9 mouse cellular contexts compared by ENCODE assay signal in genomic region chr4:142772751-142773455, GRCm38 (mm10).
DNase-seq lines count a peak whose midpoint lies in the region; ATAC-seq lines count a peak whose summit lies in the region.
"Had no signal": no experiment of that assay in that cellular context is flagged by ENCODE, and none has a peak within 500 bp of the region (broad histone marks: within the 10 kb centered on the region; RNA-seq: fewer than 3 reads in every experiment).

No protein-coding gene starts in this region.

- no peaks in the 10 kb centered on the region for H3K9me3 ChIP-seq in intestine, embryonic 15.5 days
- no peaks in the 10 kb centered on the region for H3K9me3 ChIP-seq in midbrain, embryonic 14.5 days (ENCODE audit: control insufficient read depth, low read length)
- H3K9me3 ChIP-seq: limb, embryonic 13.5 days had no signal

- no peak overlapping the region for H3K4me3 ChIP-seq in intestine, embryonic 15.5 days (replicated peaks)
- H3K4me3 ChIP-seq in midbrain, embryonic 14.5 days (replicated peaks; ENCODE audit: low read depth, low read length) = no peak overlapping the region
- H3K4me3 ChIP-seq: limb, embryonic 13.5 days had no signal

- 0 out of 2 replicates have a peak overlapping the region, but pooled peaks have one; percentile 7 for H3K27ac ChIP-seq in intestine, embryonic 15.5 days
- peak overlapping the region; percentile 74 for H3K27ac ChIP-seq in midbrain, embryonic 14.5 days (replicated peaks; ENCODE audit: low read depth, low read length)
- H3K27ac ChIP-seq: limb, embryonic 13.5 days had no signal

- peak; percentile 74 for ATAC-seq in intestine, embryonic 15.5 days
- ATAC-seq in midbrain, embryonic 14.5 days (ENCODE audit: low FRiP score, low TSS enrichment) = peak; percentile 56
- no peak for ATAC-seq in inflammation-experienced regulatory T-cells, adult 6 months

- DNase-seq in ovary, postnatal 36 days (ENCODE audit: low spot score) = peak; percentile 27
- DNase-seq in ovary, postnatal 10 days (ENCODE audit: low spot score) = no peak
- peak; percentile 69 for DNase-seq in embryo, embryonic 10.5 days (ENCODE audit: low spot score)
- DNase-seq in midbrain, embryonic 14.5 days = peak; percentile 81
- DNase-seq in urinary bladder, postnatal 10 days (ENCODE audit: low spot score) = no peak
- no peak for DNase-seq in heart, adult 8-10 months (ENCODE audit: low spot score)

- 16% methylated on average over 16 of the region's 16 CpGs for WGBS in intestine, embryonic 15.5 days
- 1% methylated on average over 16 of the region's 16 CpGs for WGBS in midbrain, embryonic 14.5 days

- peaks cover 17% of the 10 kb centered on the region for H3K4me1 ChIP-seq in intestine, embryonic 15.5 days (replicated peaks)
- peaks cover 43% of the 10 kb centered on the region for H3K4me1 ChIP-seq in midbrain, embryonic 14.5 days (ENCODE audit: control insufficient read depth, insufficient read depth, low read length)

- no peaks in the 10 kb centered on the region for H3K27me3 ChIP-seq in intestine, embryonic 15.5 days (replicated peaks)
- H3K27me3 ChIP-seq in midbrain, embryonic 14.5 days (ENCODE audit: control insufficient read depth, insufficient read depth, low read length) = no peaks in the 10 kb centered on the region

- H3K4me2 ChIP-seq in intestine, embryonic 15.5 days (replicated peaks) = no peak overlapping the region
- peak overlapping the region; percentile 3; the same call in 1 of the 2 replicates for H3K4me2 ChIP-seq in midbrain, embryonic 14.5 days (ENCODE audit: low read length)
- H3K4me2 ChIP-seq: limb, embryonic 13.5 days had no signal

- no peaks in the 10 kb centered on the region for H3K36me3 ChIP-seq in intestine, embryonic 15.5 days
- H3K36me3 ChIP-seq in midbrain, embryonic 14.5 days (ENCODE audit: control insufficient read depth, insufficient read depth, low read length) = no peaks in the 10 kb centered on the region
- H3K36me3 ChIP-seq: limb, embryonic 13.5 days had no signal

- H3K9ac ChIP-seq in intestine, embryonic 15.5 days = no peak overlapping the region
- H3K9ac ChIP-seq in midbrain, embryonic 14.5 days (replicated peaks; ENCODE audit: low read length) = no peak overlapping the region
- H3K9ac ChIP-seq: limb, embryonic 13.5 days had no signal

Comparison
In these comparisons a context has a peak if more than half of its experiments do, and no peak if none do; other contexts are left out.
1. DNase-seq: peak in ovary, postnatal 36 days (single experiment), embryo, embryonic 10.5 days (single experiment) and midbrain, embryonic 14.5 days (single experiment); none in ovary, postnatal 10 days (single experiment), urinary bladder, postnatal 10 days (single experiment) and heart, adult 8-10 months (single experiment).